Mouse (Mus musculus): Measurements from ENCODE around the gene Pip5k1b.
A peak's percentile ranks its signal among the peaks of the same experiment; 100 is the strongest.

Pip5k1b gene

GRCm38 (mm10) chr19:24542293-24542675, 13.4 kb downstream of the Pip5k1b start:
- DNase-seq = no peak

GRCm38 (mm10) chr19:24541669-24542292, 13.9 kb downstream of the Pip5k1b start:
- no peak for DNase-seq

GRCm38 (mm10) chr19:24540952-24541668, 14.6 kb downstream of the Pip5k1b start:
- no peak for DNase-seq

- DNase-seq = no peak
Observed at GRCm38 (mm10) chr19:24539041-24539440, 16.6 kb downstream of the Pip5k1b start.

GRCm38 (mm10) chr19:24538181-24538580, 17.5 kb downstream of the Pip5k1b start:
- no peak for DNase-seq

- no peak for DNase-seq
Observed at GRCm38 (mm10) chr19:24537691-24538090, 18.0 kb downstream of the Pip5k1b start.

GRCm38 (mm10) chr19:24536920-24537319, 18.8 kb downstream of the Pip5k1b start:
- no peak for DNase-seq

- DNase-seq = no peak
Observed at GRCm38 (mm10) chr19:24536280-24536679, 19.4 kb downstream of the Pip5k1b start.

- DNase-seq = no peak
Observed at GRCm38 (mm10) chr19:24535161-24535560, 20.5 kb downstream of the Pip5k1b start.

- no peak for DNase-seq
Observed at GRCm38 (mm10) chr19:24534733-24535132, 20.9 kb downstream of the Pip5k1b start.

- no peak for DNase-seq
Observed at GRCm38 (mm10) chr19:24528910-24529561, 26.6 kb downstream of the Pip5k1b start.

GRCm38 (mm10) chr19:24528129-24528730, 27.4 kb downstream of the Pip5k1b start:
- no peak for DNase-seq

GRCm38 (mm10) chr19:24527613-24527948, 28.1 kb downstream of the Pip5k1b start:
- no peak for DNase-seq

GRCm38 (mm10) chr19:24526731-24527612, 28.7 kb downstream of the Pip5k1b start:
- peak; percentile 18 to 28 for DNase-seq

- DNase-seq = no peak
Observed at GRCm38 (mm10) chr19:24523476-24524313, 32.0 kb downstream of the Pip5k1b start.

GRCm38 (mm10) chr19:24521997-24522396, 33.7 kb downstream of the Pip5k1b start:
- no peak for DNase-seq

- DNase-seq = no peak
Observed at GRCm38 (mm10) chr19:24521146-24521545, 34.5 kb downstream of the Pip5k1b start.

- no peak for DNase-seq
Observed at GRCm38 (mm10) chr19:24519732-24520409, 35.8 kb downstream of the Pip5k1b start.

- no peak for DNase-seq
Observed at GRCm38 (mm10) chr19:24518384-24518783, 37.3 kb downstream of the Pip5k1b start.

GRCm38 (mm10) chr19:24517057-24517456, 38.6 kb downstream of the Pip5k1b start:
- no peak for DNase-seq

GRCm38 (mm10) chr19:24515941-24516340, 39.7 kb downstream of the Pip5k1b start:
- no peak for DNase-seq
